Mouse (Mus musculus) heart, adult 11 months (tissue): ENCODE results near the gene Ctnna3.
A peak's percentile ranks its signal among the peaks of the same experiment; 100 is the strongest.
"Not testable (repeated sequence)": the region's sequence is repeated elsewhere in the genome, so short reads cannot be mapped to it uniquely, and the experiment has no call there.

ENCODE experiments used
- DNase-seq: peaks from one replicate; pipeline ENCODE4 v3.0.0; 2022

Gene Ctnna3

DNA sequence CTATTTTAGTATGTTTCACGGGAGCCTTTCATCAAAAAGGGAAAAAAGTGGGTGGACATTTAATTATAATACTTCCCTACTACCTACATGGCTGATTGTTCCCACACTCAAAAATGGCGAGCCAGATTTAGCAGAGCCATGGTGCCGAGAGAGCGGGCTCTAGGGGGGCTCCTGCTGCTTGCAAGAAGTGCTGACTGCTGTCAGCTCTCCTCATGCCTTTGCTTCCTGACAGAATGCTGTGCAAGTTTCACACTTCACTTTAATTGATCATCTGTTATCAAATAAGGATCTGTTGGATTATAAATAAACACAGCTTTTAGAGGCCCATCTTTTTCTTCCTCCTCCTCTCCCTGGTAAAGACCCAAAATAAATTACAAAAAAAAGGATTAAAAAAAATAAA lies 838.3 kb downstream of the Ctnna3 start:
- DNase-seq = no peak

GRCm38 (mm10) chr10:64275143-64275542 lies 845.2 kb downstream of the Ctnna3 start:
- DNase-seq = no peak

DNA sequence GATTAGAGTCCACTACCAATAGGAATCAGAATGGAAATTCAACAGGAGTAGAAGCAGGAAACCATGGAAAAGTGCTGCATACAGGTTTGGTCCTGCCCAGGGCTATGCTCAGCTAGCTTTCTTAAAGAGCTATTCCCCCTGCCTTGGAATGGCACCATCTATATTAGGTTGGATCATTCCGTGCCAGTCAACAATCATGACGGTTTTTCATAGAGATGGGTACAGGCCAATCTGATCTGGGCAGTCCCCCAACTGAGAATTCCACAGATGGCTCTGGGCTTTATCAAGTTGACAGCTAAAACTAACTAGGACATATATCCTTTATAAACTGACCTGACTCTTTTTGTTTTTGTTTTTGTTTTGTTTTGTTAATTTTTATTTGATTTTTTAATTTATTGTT lies 848.9 kb downstream of the Ctnna3 start:
- peak; percentile 79 for DNase-seq

- DNase-seq = no peak
Observed at GRCm38 (mm10) chr10:64305802-64306201, 875.9 kb downstream of the Ctnna3 start.

DNA sequence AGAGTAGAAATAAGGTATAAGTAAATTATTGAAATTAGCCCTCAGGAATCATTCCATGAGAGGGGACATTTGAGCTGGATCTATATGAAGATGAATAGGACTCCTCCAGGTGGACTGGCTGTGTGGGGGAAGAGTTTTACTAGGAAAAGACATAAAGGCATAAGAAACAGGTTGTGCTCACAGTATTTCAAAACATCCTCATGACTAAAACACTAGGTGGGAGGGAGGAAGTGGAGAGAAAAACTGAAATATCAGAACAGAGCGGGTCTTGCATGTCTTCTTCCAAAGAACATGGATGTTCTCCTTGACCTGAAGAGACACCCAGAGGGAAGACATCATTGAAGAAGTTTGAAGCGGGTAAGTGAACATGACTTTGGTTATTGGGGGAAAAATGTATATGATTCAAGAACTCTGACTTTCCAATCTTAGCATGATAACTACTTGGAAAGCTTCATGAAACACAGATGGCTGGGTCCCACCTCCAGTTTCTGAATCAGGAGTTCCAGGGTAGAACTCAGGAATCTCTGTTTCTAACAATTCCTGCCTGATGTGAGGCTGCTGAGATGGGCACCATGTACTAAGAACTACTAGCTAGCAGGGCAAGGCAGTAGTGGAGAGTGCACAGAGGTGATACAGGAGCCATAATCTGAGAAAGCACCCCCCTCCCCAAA lies 881.9 kb downstream of the Ctnna3 start:
- no peak for DNase-seq

DNA sequence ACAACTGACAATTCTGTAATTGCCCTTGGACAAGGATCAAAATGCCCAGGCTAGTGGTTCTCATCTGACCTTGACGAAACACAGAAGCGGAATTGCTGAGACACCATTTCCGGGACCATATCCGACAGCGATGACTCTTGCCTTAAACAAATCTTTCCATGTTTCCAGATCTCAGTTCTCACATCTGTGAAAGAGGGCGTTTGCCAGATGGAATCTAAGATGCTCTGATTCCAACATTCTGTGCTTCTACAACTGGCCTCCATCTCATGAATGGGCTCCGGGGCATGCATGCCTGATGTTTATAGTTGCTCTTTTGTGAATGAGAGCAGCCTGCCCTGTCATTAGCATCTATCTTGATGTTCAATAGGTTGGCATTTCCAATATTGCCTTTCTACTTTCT lies 890.4 kb downstream of the Ctnna3 start:
- DNase-seq = no peak

DNA sequence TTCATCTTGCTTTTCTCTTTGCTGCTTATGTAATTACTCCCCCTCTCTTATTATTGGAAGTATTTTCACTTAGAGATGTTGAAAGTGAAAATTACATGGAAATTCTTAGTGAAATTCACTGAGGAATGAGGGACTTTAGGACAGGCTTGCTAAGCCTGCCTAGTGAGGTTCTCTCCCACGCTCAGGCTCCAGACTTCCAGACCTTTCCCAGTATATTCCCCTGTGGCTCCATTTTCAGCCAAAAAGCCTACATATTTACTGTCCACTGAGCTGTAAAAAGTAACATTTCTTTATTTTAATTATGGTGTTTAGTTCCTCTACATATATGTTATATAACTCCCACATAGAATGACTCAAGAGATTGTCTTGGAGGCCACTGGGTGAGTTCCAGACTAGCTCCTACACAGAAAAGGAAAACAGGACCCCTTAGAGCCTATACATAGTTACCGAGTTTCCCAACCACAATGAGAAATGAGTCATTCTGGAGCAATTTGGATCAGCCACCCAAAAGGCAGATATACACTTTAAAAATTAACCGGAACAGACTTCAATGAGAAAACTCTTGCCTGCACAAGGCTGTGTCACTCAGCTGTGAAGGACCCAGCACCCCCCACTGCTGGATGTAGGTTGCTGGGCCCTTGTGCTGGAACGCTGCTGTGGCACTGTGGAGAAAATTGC lies 912.9 kb downstream of the Ctnna3 start:
- no peak for DNase-seq

DNA sequence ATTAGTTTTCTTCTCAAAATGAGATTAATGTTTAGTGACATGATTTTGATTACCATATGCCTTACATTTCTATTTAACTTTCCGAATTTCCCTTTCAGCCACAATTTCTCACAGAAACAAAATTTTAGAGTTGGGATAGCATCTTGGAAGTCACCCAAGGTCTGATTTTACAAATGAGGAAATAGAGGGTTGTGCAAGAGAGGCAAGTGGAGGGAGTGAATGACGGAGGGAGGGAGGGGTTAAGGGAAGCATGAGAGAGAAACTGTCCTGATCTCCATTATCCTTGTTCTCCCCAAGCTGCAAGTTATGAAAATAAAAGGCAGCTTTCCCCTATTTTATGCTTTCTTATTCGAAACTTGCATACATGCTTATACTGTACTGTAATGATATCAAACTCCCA lies 943.4 kb downstream of the Ctnna3 start:
- no peak for DNase-seq

GRCm38 (mm10) chr10:64377751-64378150 lies 947.9 kb downstream of the Ctnna3 start:
- no peak for DNase-seq

GRCm38 (mm10) chr10:64396579-64396978 lies 966.7 kb downstream of the Ctnna3 start:
- DNase-seq = no peak

GRCm38 (mm10) chr10:64418396-64418795 lies 988.5 kb downstream of the Ctnna3 start:
- DNase-seq = not testable (repeated sequence)

DNA sequence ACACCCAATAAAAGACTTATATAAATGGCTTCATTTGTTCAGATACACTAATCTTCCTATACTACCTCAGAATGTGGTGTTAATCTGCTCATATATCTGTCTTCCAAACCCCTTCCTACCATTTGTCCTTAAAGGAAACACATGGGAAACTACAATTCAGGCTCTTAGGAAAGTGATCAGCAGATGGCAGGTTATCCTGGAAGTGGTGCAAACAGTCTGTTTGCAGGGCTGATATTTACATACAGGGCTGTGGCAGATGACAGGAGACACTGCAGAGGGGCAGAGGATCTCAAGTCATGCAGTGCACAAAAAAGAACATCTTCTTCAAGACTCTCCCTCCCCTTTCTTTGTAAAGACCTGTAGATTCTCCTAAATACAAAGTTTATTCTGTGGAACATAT lies 1008.8 kb downstream of the Ctnna3 start:
- no peak for DNase-seq

DNA sequence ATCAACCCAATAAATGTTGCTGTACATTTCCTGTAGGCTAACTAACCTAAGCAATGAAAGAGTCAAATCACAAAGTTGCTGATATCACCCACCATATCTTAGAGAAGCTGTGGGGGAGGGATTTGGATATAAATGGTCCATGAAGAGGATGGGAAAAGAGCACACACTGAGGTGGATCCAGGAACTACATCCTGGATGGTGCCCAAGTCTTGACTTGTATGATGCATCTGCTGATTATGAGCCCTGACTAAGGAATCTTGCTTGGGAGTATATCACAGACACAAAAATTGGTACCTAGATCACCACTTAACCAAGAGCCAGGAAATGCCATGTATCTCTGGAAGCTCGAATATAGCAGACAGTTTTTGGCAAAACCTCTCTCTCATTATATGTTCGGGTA lies 1018.7 kb downstream of the Ctnna3 start:
- DNase-seq = no peak

- no peak for DNase-seq
Observed at GRCm38 (mm10) chr10:64483281-64483680, 1053.4 kb downstream of the Ctnna3 start.

GRCm38 (mm10) chr10:64489471-64489870 lies 1059.6 kb downstream of the Ctnna3 start:
- DNase-seq = no peak

- no peak for DNase-seq
Observed at GRCm38 (mm10) chr10:64543647-64544046, 1113.7 kb downstream of the Ctnna3 start.

- DNase-seq = no peak
Observed at GRCm38 (mm10) chr10:64544389-64544788, 1114.5 kb downstream of the Ctnna3 start.

DNA sequence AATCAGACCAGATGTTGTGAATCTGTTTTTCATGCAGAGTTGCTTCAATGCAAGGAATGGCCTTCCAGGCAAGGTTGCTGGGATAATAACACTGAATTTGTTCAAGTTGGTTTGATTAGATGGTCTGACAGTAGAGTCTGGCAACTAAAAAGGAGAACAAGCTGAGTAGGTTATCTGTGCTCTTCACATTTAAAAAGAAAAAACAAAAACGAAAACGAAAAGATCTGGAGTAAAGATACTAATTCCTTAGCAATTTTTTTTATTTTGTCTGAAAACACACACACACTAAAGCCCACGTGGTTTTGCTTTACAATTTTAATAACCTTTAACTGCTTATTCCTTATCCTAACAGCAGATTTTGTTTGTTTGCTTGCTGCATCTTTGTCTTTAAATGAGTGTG lies 1141.4 kb downstream of the Ctnna3 start:
- DNase-seq = no peak

GRCm38 (mm10) chr10:64588116-64588515 lies 1158.2 kb downstream of the Ctnna3 start:
- no peak for DNase-seq

DNA sequence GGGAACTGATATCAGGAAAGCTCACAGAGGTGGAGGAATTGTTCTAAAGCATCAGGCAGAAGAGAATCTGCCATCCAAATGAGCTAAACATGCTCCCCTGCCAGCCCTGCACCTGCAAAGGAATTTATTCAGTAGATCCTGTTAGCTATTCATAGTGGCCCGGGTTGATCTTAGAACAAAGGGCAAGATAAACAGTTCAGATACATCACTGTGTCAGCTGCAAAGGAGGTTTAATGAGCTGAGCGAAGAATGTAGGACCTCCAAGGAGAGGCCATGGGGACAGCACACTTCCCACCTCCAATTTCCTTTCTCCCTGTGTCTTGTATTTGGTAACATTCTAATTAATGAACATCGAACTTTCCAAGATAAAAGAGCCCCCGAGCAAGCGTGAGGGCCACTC lies 1206.9 kb downstream of the Ctnna3 start:
- no peak for DNase-seq

DNA sequence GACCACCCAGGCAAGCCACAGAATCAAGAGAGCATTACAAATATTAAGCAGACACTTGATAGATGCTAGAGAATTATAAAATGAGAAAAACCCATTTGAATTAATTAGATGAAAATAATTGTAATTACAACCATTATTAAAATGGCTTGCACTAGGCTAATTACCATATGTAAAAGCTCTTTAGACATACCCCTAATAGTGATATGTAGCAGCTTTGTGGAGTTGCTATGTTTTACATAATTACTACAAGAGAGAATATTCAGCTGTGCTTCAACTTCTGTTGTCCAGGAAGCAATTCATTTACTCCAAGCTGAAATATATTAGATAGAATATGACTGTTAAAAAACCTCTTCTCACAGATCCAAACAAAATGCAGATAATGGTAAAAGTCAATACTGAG lies 1209.2 kb downstream of the Ctnna3 start:
- DNase-seq = no peak

GRCm38 (mm10) chr10:64641093-64641492 lies 1211.2 kb downstream of the Ctnna3 start:
- no peak for DNase-seq

- DNase-seq = no peak
Observed at GRCm38 (mm10) chr10:64641576-64641975, 1211.7 kb downstream of the Ctnna3 start.

DNA sequence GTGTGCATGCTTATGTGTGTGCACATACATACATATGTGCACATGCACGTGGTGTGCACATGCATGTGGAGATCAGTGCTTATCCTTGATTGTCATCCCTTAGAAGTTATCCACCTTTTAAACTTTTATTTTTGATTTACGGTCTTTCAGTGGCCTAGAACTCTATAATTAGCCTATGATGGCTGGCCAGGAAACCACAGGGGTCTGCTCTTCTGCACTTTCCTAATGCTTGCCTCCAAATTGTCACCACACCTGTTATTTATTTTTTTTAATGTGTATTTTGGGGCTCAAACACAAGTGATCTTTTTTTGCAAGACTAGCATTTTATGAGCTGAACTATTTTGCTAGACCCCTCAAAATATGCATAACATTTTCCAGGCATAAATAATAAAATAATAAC lies 1214.1 kb downstream of the Ctnna3 start:
- no peak for DNase-seq

GRCm38 (mm10) chr10:64661190-64661589 lies 1231.3 kb downstream of the Ctnna3 start:
- no peak for DNase-seq
